27 mouse cellular contexts compared by ENCODE assay signal in genomic region chr9:62713040-62713439, GRCm38 (mm10). TPM values are rescaled to one million over a fixed set of nuclear protein-coding genes. Genes with fewer than 3 reads are reported as not detected.
A peak's percentile ranks its signal among the peaks of the same experiment; 100 is the strongest.
DNase-seq lines count a peak whose midpoint lies in the region; ATAC-seq lines count a peak whose summit lies in the region.
"Had no signal": no experiment of that assay in that cellular context is flagged by ENCODE, and none has a peak within 500 bp of the region (broad histone marks: within the 10 kb centered on the region; RNA-seq: fewer than 3 reads in every experiment).

No protein-coding gene starts in this region.

- no peaks in the 10 kb centered on the region for H3K36me3 ChIP-seq in hindbrain, embryonic 10.5 days
- H3K36me3 ChIP-seq in hindbrain, embryonic 16.5 days (ENCODE audit: control insufficient read depth, insufficient read depth, low read length) = no peaks in the 10 kb centered on the region
- H3K36me3 ChIP-seq in neural tube, embryonic 15.5 days = no peaks in the 10 kb centered on the region
- H3K36me3 ChIP-seq in limb, embryonic 15.5 days = no peaks in the 10 kb centered on the region
- H3K36me3 ChIP-seq: embryonic facial prominence, embryonic 12.5 days; intestine, embryonic 15.5 days; limb, embryonic 12.5 days; midbrain, embryonic 10.5 days; neural tube, embryonic 13.5 days had no signal

- 79% methylated on average over 8 of the region's 8 CpGs for WGBS in hindbrain, embryonic 10.5 days
- WGBS in hindbrain, embryonic 16.5 days = 78% methylated on average over 8 of the region's 8 CpGs
- 78% methylated on average over 8 of the region's 8 CpGs for WGBS in neural tube, embryonic 15.5 days
- 76% methylated on average over 8 of the region's 8 CpGs for WGBS in limb, embryonic 15.5 days

- 0 out of 2 replicates have a peak overlapping the region, but pooled peaks have one; percentile 53 for H3K27ac ChIP-seq in hindbrain, embryonic 10.5 days
- no peak overlapping the region for H3K27ac ChIP-seq in hindbrain, embryonic 16.5 days (ENCODE audit: low read depth, low read length)
- peak overlapping the region; percentile 35; the same call in 1 of the 2 replicates for H3K27ac ChIP-seq in neural tube, embryonic 15.5 days (replicated peaks)
- peak overlapping the region; percentile 9; the same call in 1 of the 2 replicates for H3K27ac ChIP-seq in limb, embryonic 15.5 days
- H3K27ac ChIP-seq: embryonic facial prominence, embryonic 12.5 days; hindbrain, postnatal 0 days; intestine, embryonic 15.5 days; limb, embryonic 12.5 days; liver, embryonic 14.5 days; neural tube, embryonic 13.5 days had no signal

- no peak for ATAC-seq in hindbrain, embryonic 16.5 days
- no peak for ATAC-seq in neural tube, embryonic 15.5 days (ENCODE audit: low FRiP score)
- ATAC-seq in limb, embryonic 15.5 days (ENCODE audit: insufficient number of reproducible peaks, low FRiP score, low TSS enrichment, low read depth) = no peak
- ATAC-seq: forebrain, embryonic 14.5 days; hindbrain, postnatal 0 days; intestine, embryonic 15.5 days; midbrain, embryonic 16.5 days had no signal

- no peak overlapping the region for H3K9ac ChIP-seq in hindbrain, embryonic 16.5 days (ENCODE audit: low read depth, low read length)
- no peak overlapping the region for H3K9ac ChIP-seq in neural tube, embryonic 15.5 days (replicated peaks)
- no peak overlapping the region for H3K9ac ChIP-seq in limb, embryonic 15.5 days
- H3K9ac ChIP-seq: embryonic facial prominence, embryonic 12.5 days; intestine, embryonic 15.5 days; limb, embryonic 12.5 days; liver, embryonic 14.5 days; neural tube, embryonic 13.5 days had no signal

- H3K4me1 ChIP-seq in hindbrain, embryonic 10.5 days (replicated peaks) = peaks cover 34% of the 10 kb centered on the region
- peaks cover 3% of the 10 kb centered on the region; the same call in 1 of the 2 replicates for H3K4me1 ChIP-seq in hindbrain, embryonic 16.5 days (ENCODE audit: control insufficient read depth, insufficient read depth, low read depth, low read length)
- peaks cover 17% of the 10 kb centered on the region for H3K4me1 ChIP-seq in neural tube, embryonic 15.5 days
- peaks cover 33% of the 10 kb centered on the region for H3K4me1 ChIP-seq in limb, embryonic 15.5 days

- H3K9me3 ChIP-seq in hindbrain, embryonic 10.5 days = 0 out of 2 replicates have a peak, but pooled peaks cover 5% of the 10 kb centered on the region
- no peaks in the 10 kb centered on the region for H3K9me3 ChIP-seq in hindbrain, embryonic 16.5 days (ENCODE audit: control insufficient read depth, low read length)
- no peaks in the 10 kb centered on the region for H3K9me3 ChIP-seq in neural tube, embryonic 15.5 days (replicated peaks)
- no peaks in the 10 kb centered on the region for H3K9me3 ChIP-seq in limb, embryonic 15.5 days
- H3K9me3 ChIP-seq: intestine, embryonic 15.5 days had no signal

- H3K27me3 ChIP-seq in hindbrain, embryonic 10.5 days (ENCODE audit: insufficient read depth, poor library complexity, severe bottlenecking) = no peaks in the 10 kb centered on the region
- H3K27me3 ChIP-seq in hindbrain, embryonic 16.5 days (replicated peaks; ENCODE audit: control insufficient read depth, insufficient read depth, low read length) = no peaks in the 10 kb centered on the region
- H3K27me3 ChIP-seq in neural tube, embryonic 15.5 days (replicated peaks) = no peaks in the 10 kb centered on the region
- no peaks in the 10 kb centered on the region for H3K27me3 ChIP-seq in limb, embryonic 15.5 days
- H3K27me3 ChIP-seq: embryonic facial prominence, embryonic 12.5 days; intestine, embryonic 15.5 days; neural tube, embryonic 13.5 days had no signal

- no peak overlapping the region for H3K4me3 ChIP-seq in hindbrain, embryonic 10.5 days
- no peak overlapping the region for H3K4me3 ChIP-seq in hindbrain, embryonic 16.5 days (ENCODE audit: low read length)
- no peak overlapping the region for H3K4me3 ChIP-seq in neural tube, embryonic 15.5 days (replicated peaks)
- H3K4me3 ChIP-seq in limb, embryonic 15.5 days = no peak overlapping the region
- H3K4me3 ChIP-seq: embryonic facial prominence, embryonic 12.5 days; intestine, embryonic 15.5 days; limb, embryonic 12.5 days; midbrain, embryonic 10.5 days; myocyte; neural tube, embryonic 13.5 days had no signal

- H3K4me2 ChIP-seq in hindbrain, embryonic 16.5 days (ENCODE audit: low read length) = no peak overlapping the region
- no peak overlapping the region for H3K4me2 ChIP-seq in neural tube, embryonic 15.5 days
- H3K4me2 ChIP-seq in limb, embryonic 15.5 days = no peak overlapping the region
- H3K4me2 ChIP-seq: embryonic facial prominence, embryonic 12.5 days; intestine, embryonic 15.5 days; limb, embryonic 12.5 days; neural tube, embryonic 13.5 days had no signal

- DNase-seq in hindbrain, embryonic 10.5 days (ENCODE audit: low spot score) = no peak
- no peak for DNase-seq in neural tube, embryonic 10.5 days (ENCODE audit: extremely low spot score, low spot score)
- peak; percentile 43 for DNase-seq in NIH3T3 (ENCODE audit: low read depth)
- DNase-seq in spleen, postnatal 14 days (ENCODE audit: low spot score in 2 of 2) = no peak
- DNase-seq: adrenal gland, postnatal 25 days; B cell, adult 2 months; cerebellum, adult 11-12 months; cerebellum, postnatal 36 days; gastrocnemius, postnatal 14 days; heart, postnatal 14 days; kidney, adult 9 months; kidney, postnatal 10 days; lung, adult 2 months; thymus, postnatal 14 days had no signal

RNA-seq across cellular contexts. Expression of gene Itga11, which starts 35.4 kb away (rescaled TPM):
- polyA plus RNA-seq in hindbrain, embryonic 10.5 days (2016; fragmentation: Nextera tagmentation; extraction: Ambion mirVana) = 2.3 and 3.0 TPM in 2 replicates
- 1.1 and 2.0 TPM in 2 replicates for polyA plus RNA-seq in hindbrain, embryonic 16.5 days (2015; fragmentation: Nextera tagmentation; extraction: Ambion mirVana)
- 0.81 and 1.5 TPM in 2 replicates for polyA plus RNA-seq in neural tube, embryonic 15.5 days (2015; fragmentation: Nextera tagmentation; extraction: Ambion mirVana)
- 11.2 and 12.2 TPM in 2 replicates for polyA plus RNA-seq in limb, embryonic 15.5 days (2015; fragmentation: Nextera tagmentation; extraction: Ambion mirVana)
